Comparison of ENCODE assay signal across 8 mouse cellular contexts in genomic region chr14:62965811-62966520, GRCm38 (mm10). TPM values are rescaled to one million over a fixed set of nuclear protein-coding genes. Genes with fewer than 3 reads are reported as not detected.
DNase-seq lines count a peak whose midpoint lies in the region; ATAC-seq and TF ChIP-seq lines count a peak whose summit lies in the region.

No protein-coding gene starts in this region.

- WGBS in embryonic facial prominence, embryonic 12.5 days = 28% methylated on average over 15 of the region's 15 CpGs
- WGBS in intestine, postnatal 0 days = 14% methylated on average over 15 of the region's 15 CpGs

- H3K9me3 ChIP-seq in embryonic facial prominence, embryonic 12.5 days = no peaks in the 10 kb centered on the region
- no peaks in the 10 kb centered on the region for H3K9me3 ChIP-seq in intestine, postnatal 0 days (ENCODE audit: control insufficient read depth)

- no peak overlapping the region for H3K27ac ChIP-seq in embryonic facial prominence, embryonic 12.5 days
- H3K27ac ChIP-seq in intestine, postnatal 0 days (ENCODE audit: low read depth, low read length) = no peak overlapping the region

- no peaks in the 10 kb centered on the region for H3K36me3 ChIP-seq in embryonic facial prominence, embryonic 12.5 days
- H3K36me3 ChIP-seq in intestine, postnatal 0 days (ENCODE audit: control insufficient read depth, insufficient read depth) = no peaks in the 10 kb centered on the region

- intact Hi-C loops in left cerebral cortex, postnatal 25 days (cut with DNase I) = no loop called here

- H3K4me2 ChIP-seq in embryonic facial prominence, embryonic 12.5 days (replicated peaks) = peak overlapping the region; percentile 42
- H3K4me2 ChIP-seq in intestine, postnatal 0 days (replicated peaks; ENCODE audit: low read depth) = peak overlapping the region; percentile 63

- H3K27me3 ChIP-seq in embryonic facial prominence, embryonic 12.5 days = no peaks in the 10 kb centered on the region
- H3K27me3 ChIP-seq in intestine, postnatal 0 days (replicated peaks; ENCODE audit: control insufficient read depth, insufficient read depth, low read length) = no peaks in the 10 kb centered on the region

- TF ChIP-seq CTCF in intestine, postnatal 0 days (IDR thresholded peaks at IDR 0.05; ENCODE audit: low read depth) = no peak

- DNase-seq in adrenal gland, adult 2 months = peak; percentile 26
- no peak for DNase-seq in adrenal gland, postnatal 25 days
- peak; percentile 60 for DNase-seq in lung, postnatal 36 days
- no peak for DNase-seq in left cerebral cortex, postnatal 25 days (ENCODE audit: low spot score in 2 of 2)
- DNase-seq in spleen, postnatal 36 days (ENCODE audit: low spot score in 2 of 2) = no peak
- DNase-seq in frontal cortex, postnatal 36 days (ENCODE audit: low spot score in 2 of 2) = no peak

- no peak for ATAC-seq in embryonic facial prominence, embryonic 12.5 days (ENCODE audit: insufficient number of reproducible peaks, insufficient read depth, low FRiP score, low TSS enrichment)
- ATAC-seq in intestine, postnatal 0 days = no peak

- H3K4me1 ChIP-seq in embryonic facial prominence, embryonic 12.5 days = peaks cover 11% of the 10 kb centered on the region; the same call in 1 of the 2 replicates
- H3K4me1 ChIP-seq in intestine, postnatal 0 days (replicated peaks; ENCODE audit: control insufficient read depth, insufficient read depth, low read length) = peaks cover 4% of the 10 kb centered on the region; the same call in 1 of the 2 replicates

- peak overlapping the region; percentile 21 for H3K4me3 ChIP-seq in embryonic facial prominence, embryonic 12.5 days
- peak overlapping the region; percentile 33 for H3K4me3 ChIP-seq in intestine, postnatal 0 days (ENCODE audit: low read depth, low read length)

- no peak overlapping the region for H3K9ac ChIP-seq in embryonic facial prominence, embryonic 12.5 days
- no peak overlapping the region for H3K9ac ChIP-seq in intestine, postnatal 0 days (ENCODE audit: low read depth, low read length)

RNA-seq across cellular contexts. Expression of gene Defb48, which starts 18.3 kb away (rescaled TPM):
- not detected for total RNA-seq in adrenal gland, adult 2 months (2021)
- not detected in 2 replicates for polyA plus RNA-seq in adrenal gland, adult 2 months (2012; rRNA removed)
- total RNA-seq in adrenal gland, postnatal 25 days (2021) = not detected in 2 replicates
- polyA plus RNA-seq in embryonic facial prominence, embryonic 12.5 days (2016; fragmentation: Nextera tagmentation; extraction: Ambion mirVana) = not detected in 2 replicates
- polyA plus RNA-seq in intestine, postnatal 0 days (2015; fragmentation: Nextera tagmentation; extraction: Ambion mirVana) = not detected in 2 replicates
- not detected for total RNA-seq in left cerebral cortex, postnatal 25 days (2021)

RNA-seq across cellular contexts. Expression of gene Defb47, which starts 31.9 kb away (rescaled TPM):
- total RNA-seq in adrenal gland, adult 2 months (2021) = not detected
- not detected in 2 replicates for polyA plus RNA-seq in adrenal gland, adult 2 months (2012; rRNA removed)
- total RNA-seq in adrenal gland, postnatal 25 days (2021) = not detected in 2 replicates
- polyA plus RNA-seq in embryonic facial prominence, embryonic 12.5 days (2016; fragmentation: Nextera tagmentation; extraction: Ambion mirVana) = not detected in 2 replicates
- polyA plus RNA-seq in intestine, postnatal 0 days (2015; fragmentation: Nextera tagmentation; extraction: Ambion mirVana) = not detected in 2 replicates
- total RNA-seq in left cerebral cortex, postnatal 25 days (2021) = not detected

RNA-seq across cellular contexts. Expression of gene Defb43, which starts 45.6 kb away (rescaled TPM):
- not detected for total RNA-seq in adrenal gland, adult 2 months (2021)
- polyA plus RNA-seq in adrenal gland, adult 2 months (2012; rRNA removed) = not detected in 2 replicates
- not detected in 2 replicates for total RNA-seq in adrenal gland, postnatal 25 days (2021)
- polyA plus RNA-seq in embryonic facial prominence, embryonic 12.5 days (2016; fragmentation: Nextera tagmentation; extraction: Ambion mirVana) = not detected in 2 replicates
- not detected in 2 replicates for polyA plus RNA-seq in intestine, postnatal 0 days (2015; fragmentation: Nextera tagmentation; extraction: Ambion mirVana)
- not detected for total RNA-seq in left cerebral cortex, postnatal 25 days (2021)

Comparison
In these comparisons a context has a peak if more than half of its experiments do, and no peak if none do; other contexts are left out.
1. DNase-seq: peak in adrenal gland, adult 2 months (single experiment) and lung, postnatal 36 days (single experiment); none in adrenal gland, postnatal 25 days (single experiment), left cerebral cortex, postnatal 25 days (0 of 2), spleen, postnatal 36 days (0 of 2) and frontal cortex, postnatal 36 days (0 of 2).